Mouse (Mus musculus): ENCODE measurements around the gene Slc10a4.
"Not testable (repeated sequence)": the region's sequence is repeated elsewhere in the genome, so short reads cannot be mapped to it uniquely, and the experiment has no call there.

The Slc10a4 gene

GRCm38 (mm10) chr5:73013611-73014287, 7.1 kb downstream of the Slc10a4 start:
- DNase-seq (ENCODE audit: extremely low read depth, insufficient read length, low spot score) = not testable (repeated sequence)

- DNase-seq (ENCODE audit: extremely low read depth, insufficient read length, low spot score) = no peak
Observed at GRCm38 (mm10) chr5:73014745-73015144, 8.1 kb downstream of the Slc10a4 start.

- DNase-seq (ENCODE audit: extremely low read depth, insufficient read length, low spot score) = no peak
Observed at GRCm38 (mm10) chr5:73023801-73024200, 17.1 kb downstream of the Slc10a4 start.

GRCm38 (mm10) chr5:73028646-73029045, 22.0 kb downstream of the Slc10a4 start:
- DNase-seq (ENCODE audit: extremely low read depth, insufficient read length, low spot score) = no peak

- no peak for DNase-seq (ENCODE audit: extremely low read depth, insufficient read length, low spot score)
Observed at GRCm38 (mm10) chr5:73032481-73032880, 25.8 kb downstream of the Slc10a4 start.

GRCm38 (mm10) chr5:73044055-73044454, 37.4 kb downstream of the Slc10a4 start:
- no peak for DNase-seq (ENCODE audit: extremely low read depth, insufficient read length, low spot score)

GRCm38 (mm10) chr5:73047651-73048245, 41.1 kb downstream of the Slc10a4 start:
- no peak for DNase-seq (ENCODE audit: extremely low read depth, insufficient read length, low spot score)

GRCm38 (mm10) chr5:73053933-73054332, 47.2 kb downstream of the Slc10a4 start:
- no peak for DNase-seq (ENCODE audit: extremely low read depth, insufficient read length, low spot score)

- DNase-seq (ENCODE audit: extremely low read depth, insufficient read length, low spot score) = no peak
Observed at GRCm38 (mm10) chr5:73056457-73056856, 49.8 kb downstream of the Slc10a4 start.

GRCm38 (mm10) chr5:73056937-73057336, 50.3 kb downstream of the Slc10a4 start:
- no peak for DNase-seq (ENCODE audit: extremely low read depth, insufficient read length, low spot score)

- no peak for DNase-seq (ENCODE audit: extremely low read depth, insufficient read length, low spot score)
Observed at GRCm38 (mm10) chr5:73061506-73062155, 54.9 kb downstream of the Slc10a4 start.

Measured in 3134 (cell line).